Mouse (Mus musculus) urinary bladder, postnatal 25 days (tissue): ENCODE data around the gene G430095P16Rik.

Source experiments
- DNase-seq: peaks from one replicate; pipeline ENCODE4 v3.0.0; 2022; ENCODE audit warnings: low spot score

G430095P16Rik gene

DNA sequence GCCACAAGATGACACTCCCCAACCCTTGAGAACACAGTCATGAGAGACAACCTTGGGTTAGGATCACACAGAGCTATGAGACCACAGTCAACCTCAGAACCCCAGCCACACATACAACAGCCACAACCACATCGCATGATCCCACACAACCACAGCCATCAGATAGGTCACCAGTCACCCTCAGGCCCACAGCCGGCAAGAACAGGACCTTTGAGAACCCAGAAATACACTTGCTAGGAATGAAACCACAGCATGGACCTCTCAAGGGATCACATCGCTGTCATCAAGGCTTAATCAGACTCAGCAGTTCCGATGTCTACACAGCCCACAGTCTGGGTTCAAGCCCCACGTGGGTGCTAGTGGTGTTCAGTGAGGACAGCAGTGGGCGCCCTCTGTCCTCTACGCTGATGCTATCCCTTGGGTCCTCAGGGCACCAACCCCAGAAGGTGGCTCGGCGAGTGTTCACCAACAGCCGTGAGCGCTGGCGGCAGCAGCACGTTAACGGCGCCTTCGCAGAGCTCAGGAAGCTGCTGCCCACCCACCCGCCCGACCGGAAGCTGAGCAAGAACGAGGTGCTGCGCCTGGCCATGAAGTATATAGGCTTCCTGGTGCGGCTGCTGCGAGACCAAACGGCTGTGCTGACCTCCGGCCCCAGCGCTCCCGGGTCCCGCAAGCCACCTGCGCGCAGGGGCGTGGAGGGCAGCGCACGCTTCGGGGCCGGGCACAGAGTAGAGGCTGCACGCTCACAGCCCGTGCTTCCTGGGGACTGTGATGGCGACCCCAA is 19.1 kb upstream of the G430095P16Rik start:
- no peak for DNase-seq

GRCm38 (mm10) chr8:84704356-84704755 is 18.5 kb upstream of the G430095P16Rik start:
- DNase-seq: peak; percentile 54

DNA sequence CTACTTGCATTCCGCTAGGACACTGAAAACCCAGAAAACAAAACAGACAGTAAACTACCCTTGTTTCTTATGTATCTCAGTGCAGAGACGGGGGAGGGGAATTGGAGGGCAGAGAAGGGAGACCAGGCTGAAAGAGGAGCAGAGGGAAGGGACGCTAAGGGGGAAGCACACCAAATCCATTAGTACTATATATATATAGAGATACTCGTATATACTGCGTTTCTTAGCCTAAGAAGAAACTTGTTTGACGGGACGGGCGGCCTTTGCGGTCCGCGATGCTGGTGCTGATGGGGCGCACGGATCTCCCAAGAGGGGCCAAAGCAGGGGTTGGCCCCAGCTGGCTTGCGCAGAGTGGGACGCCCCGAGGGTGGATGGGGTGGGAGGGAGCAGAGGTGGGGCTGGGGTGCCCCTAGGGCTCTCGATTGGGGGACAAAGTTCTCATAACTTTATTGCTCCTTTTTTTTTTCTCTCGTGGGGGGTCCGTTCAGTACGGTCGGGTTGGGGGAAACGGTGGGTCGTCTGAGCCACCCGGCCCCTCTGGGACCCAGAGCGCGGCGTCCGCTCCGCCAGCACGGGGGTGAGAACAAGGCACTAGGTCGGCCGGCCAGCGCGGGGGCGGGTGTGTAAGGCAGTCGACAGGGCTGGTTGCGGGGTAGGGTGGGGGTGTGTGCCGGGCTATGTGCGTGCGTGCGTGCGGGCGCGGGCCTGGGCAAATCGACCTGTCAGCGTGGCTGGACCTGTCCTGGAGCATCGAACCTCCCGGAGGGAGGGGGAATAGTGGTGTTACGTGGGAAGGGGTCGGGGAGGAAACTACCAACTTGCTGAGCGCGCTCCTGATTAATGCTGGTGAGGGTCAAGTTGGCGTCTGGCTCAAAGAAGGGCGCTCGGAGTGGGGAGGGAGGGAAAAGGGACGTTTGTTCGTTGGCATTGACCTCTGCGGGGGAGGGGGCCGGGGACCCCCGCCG is 17.7 kb upstream of the G430095P16Rik start:
- no peak for DNase-seq

GRCm38 (mm10) chr8:84705960-84706359 is 16.8 kb upstream of the G430095P16Rik start:
- no peak for DNase-seq

DNA sequence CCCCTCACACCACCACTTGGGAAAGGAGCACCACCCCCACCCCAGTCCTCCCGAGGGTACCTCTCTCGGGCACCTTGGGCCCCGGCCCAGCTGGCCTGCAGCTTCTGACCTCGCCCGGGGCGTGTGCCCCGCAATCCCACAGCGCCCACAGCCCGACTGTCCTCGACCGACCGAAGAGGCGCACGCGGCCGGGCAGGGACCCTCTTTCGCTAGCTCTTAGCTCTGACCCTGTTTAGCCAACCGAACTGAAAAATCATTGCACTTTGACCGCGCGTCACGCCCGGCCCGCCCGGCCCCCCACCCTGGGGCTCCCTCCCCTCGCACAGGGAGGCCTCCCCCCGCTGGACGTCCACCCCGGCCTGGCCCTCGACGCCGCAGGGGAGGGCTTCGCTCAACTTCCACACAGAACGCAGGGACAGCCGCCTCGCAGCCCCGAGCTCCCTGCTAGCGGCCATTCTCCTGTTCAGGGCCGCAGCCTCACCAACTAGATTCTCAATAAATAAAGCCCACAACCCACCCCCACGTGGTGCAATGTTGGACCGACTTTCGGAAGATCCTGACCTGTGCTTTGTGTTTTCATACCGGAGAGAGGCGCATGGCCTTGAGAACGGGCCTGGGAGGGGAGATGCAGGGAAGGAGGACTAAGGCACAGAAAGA is 16.1 kb upstream of the G430095P16Rik start:
- DNase-seq: no peak

DNA sequence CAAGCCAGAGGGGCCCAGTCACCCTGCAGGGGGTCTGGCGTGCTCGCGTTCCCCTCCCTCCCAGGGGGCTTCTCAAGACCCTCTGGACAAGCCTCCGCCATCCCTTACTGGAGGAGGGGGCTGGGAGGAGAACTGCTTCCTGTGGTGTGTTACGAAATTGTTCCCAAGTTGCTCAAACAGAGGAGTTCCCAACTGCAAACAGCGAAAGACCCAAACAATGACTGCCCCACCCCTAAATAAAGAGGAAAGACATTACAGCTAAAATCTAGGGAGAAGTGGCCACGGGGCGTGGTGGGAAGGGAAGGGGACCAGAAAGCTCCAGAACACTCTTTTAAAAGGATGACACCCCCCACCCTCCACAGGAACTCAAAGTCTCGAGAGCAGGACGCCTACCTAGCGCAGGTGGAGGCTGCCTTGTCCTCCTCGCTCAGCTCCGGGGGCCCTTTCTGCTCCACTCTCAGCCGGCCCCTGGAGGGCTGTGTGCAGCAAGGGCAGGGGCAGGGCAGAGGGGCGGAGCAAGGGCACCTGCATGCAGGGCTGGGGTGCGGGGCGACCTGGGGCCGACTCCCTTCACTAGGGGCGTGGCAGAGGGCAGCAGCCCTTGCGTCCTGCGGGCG is 15.4 kb upstream of the G430095P16Rik start:
- no peak for DNase-seq

GRCm38 (mm10) chr8:84708071-84708541 is 14.7 kb upstream of the G430095P16Rik start:
- DNase-seq: no peak

GRCm38 (mm10) chr8:84708774-84709475 is 13.9 kb upstream of the G430095P16Rik start:
- DNase-seq: peak; percentile 78

DNA sequence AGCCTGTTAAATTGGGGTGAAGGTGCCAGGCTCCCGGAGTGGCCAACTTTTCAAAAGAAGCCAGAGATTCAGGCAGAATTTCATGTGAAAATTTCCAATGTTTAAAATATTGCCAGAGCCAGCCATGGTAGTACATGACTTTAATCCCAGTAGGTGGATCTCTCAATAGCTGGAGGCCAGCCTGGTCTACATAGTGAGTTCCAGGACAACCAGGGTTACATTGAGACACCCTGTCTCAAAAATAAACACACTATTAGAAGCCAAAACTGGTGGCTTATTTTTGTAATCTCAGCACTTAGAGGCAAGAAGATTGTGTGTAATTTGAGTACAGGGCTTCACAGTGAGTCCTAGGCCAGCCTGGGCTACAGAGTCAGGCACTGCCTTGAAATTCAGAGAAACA is 12.9 kb upstream of the G430095P16Rik start:
- DNase-seq: no peak

- no peak for DNase-seq
Measured at GRCm38 (mm10) chr8:84711312-84711711, 11.5 kb upstream of the G430095P16Rik start.

DNA sequence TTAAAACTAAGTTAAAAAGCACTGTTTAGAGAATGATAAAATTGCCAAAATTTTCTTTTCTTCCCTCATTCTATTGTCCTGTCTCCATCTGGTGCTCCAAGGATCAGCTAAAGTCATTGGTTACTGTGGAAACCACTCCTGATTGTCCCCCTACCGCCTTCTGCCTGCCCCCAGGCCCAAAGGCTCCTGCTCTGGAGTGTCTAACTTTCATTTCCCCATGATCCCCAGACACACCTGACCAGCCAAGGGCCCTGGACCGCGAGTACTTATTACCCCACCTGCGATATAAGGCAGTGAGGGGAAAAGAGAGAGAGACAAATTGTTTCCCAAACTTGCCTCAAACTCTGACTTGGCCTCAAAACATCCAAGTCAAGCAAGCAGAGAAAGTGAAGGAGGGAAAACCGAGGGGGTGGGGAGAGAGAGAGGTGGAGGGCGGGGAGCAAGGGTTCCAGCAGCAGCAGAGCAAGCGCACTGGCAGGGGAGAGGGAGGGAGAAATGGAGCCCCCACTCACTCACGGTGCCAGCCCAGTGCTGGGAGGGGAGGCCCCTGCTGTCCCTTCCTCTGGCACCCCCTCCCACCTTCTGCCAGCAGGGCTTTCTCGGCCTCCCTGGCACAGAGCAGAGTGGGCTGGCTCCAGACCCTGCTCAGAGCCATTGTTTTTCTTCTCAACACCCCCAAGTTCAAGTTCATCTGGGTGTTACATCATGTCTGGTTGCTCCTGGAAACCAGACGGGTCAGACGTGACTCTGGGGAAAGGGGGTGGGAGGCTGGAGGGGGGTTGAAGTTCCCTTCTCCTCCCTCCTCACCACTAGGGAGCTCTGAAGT is 10.7 kb upstream of the G430095P16Rik start:
- no peak for DNase-seq

DNA sequence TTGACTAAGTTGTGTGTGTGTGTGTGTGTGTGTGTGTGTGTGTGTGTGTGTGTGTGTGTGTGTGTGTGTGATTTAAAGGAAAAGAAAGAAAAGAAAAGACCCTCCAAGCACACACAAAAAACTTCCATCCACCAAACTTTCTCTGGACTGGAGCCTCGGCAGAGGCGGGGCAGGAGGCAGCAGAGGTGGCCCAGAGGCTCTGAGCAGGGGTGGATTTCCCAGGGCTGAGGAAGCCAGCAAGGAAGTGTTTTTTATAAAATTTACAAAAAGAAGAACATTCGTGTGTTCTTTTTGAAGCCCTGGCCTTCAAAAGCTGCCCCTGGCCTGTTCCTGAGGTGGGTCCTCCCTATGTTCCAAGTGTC is 10.1 kb upstream of the G430095P16Rik start:
- DNase-seq: no peak

- DNase-seq: no peak
Measured at GRCm38 (mm10) chr8:84713381-84713780, 9.4 kb upstream of the G430095P16Rik start.

GRCm38 (mm10) chr8:84714161-84714560 is 8.6 kb upstream of the G430095P16Rik start:
- DNase-seq: no peak

DNA sequence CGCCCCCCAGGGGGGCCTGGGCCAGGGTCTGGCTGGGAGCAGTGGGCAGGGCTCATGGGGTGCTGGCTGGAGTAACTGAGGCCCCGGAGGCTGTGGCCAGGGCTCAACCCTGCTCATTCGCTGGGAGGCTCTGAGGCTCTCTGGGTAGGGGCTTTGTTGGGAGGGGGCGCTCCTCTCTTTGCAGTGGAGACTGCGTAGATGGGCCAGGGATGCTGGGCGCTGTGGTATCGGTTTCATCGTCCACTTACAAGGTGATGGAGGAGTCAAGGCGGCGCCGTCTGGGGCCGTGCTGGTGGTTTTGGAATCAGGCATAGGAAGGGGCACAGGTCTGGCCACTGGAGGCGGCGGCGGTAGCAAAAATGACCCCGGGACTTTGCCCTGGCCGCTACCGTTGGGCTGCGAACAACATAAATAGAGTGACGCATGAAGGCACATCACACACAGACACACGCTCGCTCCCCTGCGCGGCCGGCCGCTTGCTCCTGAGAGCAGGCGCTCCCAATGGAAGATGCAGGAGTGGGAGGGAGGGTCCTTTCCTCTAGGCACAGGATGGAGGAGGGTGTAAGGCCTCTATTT is 6.8 kb upstream of the G430095P16Rik start:
- DNase-seq: no peak

DNA sequence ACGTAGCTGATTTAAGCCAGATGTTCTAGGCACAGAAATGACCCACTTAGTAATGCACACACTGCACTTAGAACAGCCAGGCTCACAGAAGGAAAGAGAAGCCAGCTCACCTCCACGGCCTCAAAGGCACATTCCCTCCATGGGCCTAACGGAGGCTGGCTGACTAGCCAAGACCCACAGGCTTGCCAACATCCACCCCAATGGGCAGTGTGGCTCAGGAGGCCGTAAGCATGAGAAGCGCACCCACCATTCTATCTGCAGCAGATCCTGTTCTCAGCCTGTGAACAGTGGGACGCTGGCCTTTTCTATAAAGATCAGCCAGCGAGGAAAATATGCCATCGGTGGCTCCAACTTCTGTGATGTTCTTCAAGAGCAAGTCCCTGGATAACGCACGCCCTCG is 6.0 kb upstream of the G430095P16Rik start:
- DNase-seq: no peak

- DNase-seq: no peak
Measured at GRCm38 (mm10) chr8:84718476-84718875, 4.3 kb upstream of the G430095P16Rik start.

DNA sequence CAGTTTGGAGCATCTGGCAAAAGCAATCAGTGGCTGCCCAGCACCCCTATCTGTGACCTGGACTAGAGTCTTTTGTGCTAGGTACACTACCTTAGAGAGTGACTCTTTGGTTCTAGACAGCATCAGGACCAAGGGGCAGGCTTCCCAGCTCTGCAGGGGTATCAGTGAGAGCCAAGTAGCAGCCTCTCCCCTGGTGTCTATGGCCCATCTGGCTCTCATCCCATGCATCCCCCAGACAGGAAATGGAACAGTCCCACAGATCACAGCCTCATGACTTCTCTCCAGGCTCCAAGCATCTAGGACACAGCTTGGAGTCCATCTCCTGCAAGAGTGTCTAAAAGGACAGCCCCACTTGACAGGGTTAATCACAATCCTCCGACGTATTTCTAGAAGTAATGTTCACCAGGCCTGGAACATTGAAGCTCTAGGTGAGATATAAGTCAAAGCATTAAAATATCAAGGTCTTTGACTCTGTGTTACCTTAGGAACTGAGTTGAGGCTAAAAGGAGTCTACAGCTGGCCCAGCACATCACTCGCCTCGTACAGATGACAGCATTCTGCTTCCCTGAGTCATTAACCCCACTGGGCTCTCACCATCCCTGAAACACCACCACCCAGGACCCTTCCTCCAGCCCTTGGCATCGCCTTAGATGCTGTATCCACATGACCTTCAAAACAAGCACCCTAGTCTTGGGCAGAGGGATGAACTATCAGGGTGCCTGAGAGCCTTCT is 3.7 kb upstream of the G430095P16Rik start:
- DNase-seq: no peak

- no peak for DNase-seq
Measured at GRCm38 (mm10) chr8:84722530-84722849, 317 bp upstream of the G430095P16Rik start.

DNA sequence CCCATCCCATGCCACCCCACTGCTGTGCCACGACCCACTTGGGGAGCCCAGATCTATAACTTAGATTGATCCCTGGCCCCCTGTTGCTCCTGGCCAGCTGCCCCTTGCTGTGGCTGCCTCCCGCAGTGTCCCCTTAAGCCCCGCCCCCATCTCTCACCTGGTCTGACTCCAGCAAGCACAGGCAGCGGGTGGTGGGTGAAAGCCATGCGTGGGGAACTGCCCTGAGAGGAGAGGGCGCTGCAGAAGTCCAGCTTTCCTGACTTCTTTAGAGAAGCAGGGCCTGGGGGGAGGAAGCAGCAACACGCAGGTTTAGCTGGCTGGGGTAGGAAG is 729 bp downstream of the G430095P16Rik start:
- no peak for DNase-seq
